Mouse (Mus musculus) liver, adult (tissue): ENCODE measurements around the gene Ssxb3.
"Not testable (repeated sequence)": the region's sequence is repeated elsewhere in the genome, so short reads cannot be mapped to it uniquely, and the experiment has no call there.

Source experiments
- GATA4 ChIP-seq: IDR thresholded peaks from 2 replicates; pipeline ENCODE4 v1.6.1; 2014; ENCODE audit warnings: mild to moderate bottlenecking, low read length; ENCODE audit not compliant: insufficient replicate concordance

Ssxb3 gene

GRCm38 (mm10) chrX:8591716-8592115 lies at the start of gene Ssxb3:
TSS of gene Ssxb3 (minus strand) at chrX:8591816.
- TF ChIP-seq GATA4 = not testable (repeated sequence)

- TF ChIP-seq GATA4 = not testable (repeated sequence)
Observed at GRCm38 (mm10) chrX:8548155-8548554, 43.5 kb downstream of the Ssxb3 start, which contains the start of gene Ssxb6. TSS of gene Ssxb6 (minus strand) at chrX:8548255.
